Mouse (Mus musculus): Measurements from ENCODE around the gene Tuba1c.

DNA sequence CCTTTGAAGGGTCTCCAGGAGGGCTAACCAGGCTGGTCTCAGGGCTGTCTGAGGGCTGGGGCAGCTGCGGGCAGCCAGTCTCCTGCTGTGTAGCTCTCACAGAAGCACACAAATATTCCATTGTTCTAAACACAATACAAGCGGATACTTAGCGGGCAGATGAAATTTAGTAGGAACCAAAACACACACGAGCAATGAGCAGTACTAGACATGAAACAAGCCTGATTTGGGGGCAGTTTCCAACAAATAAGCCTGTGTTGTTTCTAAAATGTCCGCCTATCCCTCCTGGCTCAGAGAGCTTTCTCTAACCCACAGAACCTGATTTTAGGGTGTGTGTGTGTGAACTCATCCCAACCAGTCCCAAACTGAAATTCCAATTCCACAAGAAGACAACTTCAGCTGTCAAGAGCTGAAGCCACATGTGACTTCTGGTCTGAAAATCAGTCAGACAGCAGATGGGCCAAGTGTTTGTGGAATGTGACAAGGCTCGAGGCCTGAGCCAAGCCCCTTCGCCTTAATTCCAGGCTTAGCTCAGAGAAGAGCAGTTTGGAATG, 42.5 kb upstream of the Tuba1c start:
- TF ChIP-seq CTCF (IDR thresholded peaks at IDR 0.05; ENCODE audit: low read depth) = no peak
- TF ChIP-seq EP300 (IDR thresholded peaks at IDR 0.05; ENCODE audit: low read depth) = no peak

Measured in liver, embryonic 14.5 days (tissue).